Comparison of ENCODE assay signal across 22 mouse cellular contexts in the genomic region with DNA sequence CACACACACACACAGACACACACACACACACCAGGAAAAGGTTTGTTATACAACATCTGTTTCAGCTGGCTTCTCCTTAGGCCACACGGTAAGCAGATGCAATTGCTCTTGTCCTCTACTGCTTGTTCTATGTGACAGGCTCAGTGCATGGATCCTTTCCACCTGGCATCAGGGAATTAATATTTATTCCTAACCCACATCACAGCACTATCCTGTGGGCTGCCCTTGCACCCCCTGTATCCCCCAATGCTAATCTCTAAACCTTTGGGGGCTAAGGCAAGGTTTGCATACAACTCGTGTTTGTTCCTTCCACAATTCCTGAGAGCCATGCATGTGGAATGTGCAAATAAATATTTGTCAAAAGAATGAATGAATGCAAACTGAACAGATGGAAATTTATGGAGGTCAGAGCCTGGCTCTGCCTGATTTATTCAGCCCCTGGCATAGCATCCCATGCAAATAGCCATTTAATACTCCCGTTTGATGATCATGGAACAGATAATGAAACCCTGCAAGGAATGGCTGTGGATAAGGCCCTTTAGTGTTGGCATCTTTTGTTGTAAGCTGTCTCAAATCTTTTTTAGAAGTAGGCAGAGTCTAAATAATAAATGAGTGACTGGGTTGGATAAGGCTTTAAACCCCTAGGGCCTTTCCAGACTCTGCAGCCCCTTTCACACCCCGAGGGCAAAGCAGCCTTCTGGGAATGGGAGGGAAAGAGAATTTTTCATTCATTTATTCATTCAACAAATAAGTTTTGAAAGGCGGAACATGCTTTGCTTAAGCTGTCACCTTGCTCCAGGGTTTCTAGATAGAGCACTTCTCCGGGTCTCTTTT.
A peak's percentile ranks its signal among the peaks of the same experiment; 100 is the strongest.
DNase-seq lines count a peak whose midpoint lies in the region; ATAC-seq lines count a peak whose summit lies in the region.
"Had no signal": no experiment of that assay in that cellular context is flagged by ENCODE, and none has a peak within 500 bp of the region (broad histone marks: within the 10 kb centered on the region; RNA-seq: fewer than 3 reads in every experiment).

No protein-coding gene starts in this region.

- no peaks in the 10 kb centered on the region for H3K9me3 ChIP-seq in forebrain, embryonic 12.5 days
- no peaks in the 10 kb centered on the region for H3K9me3 ChIP-seq in forebrain, embryonic 16.5 days (ENCODE audit: control insufficient read depth, low read length)
- H3K9me3 ChIP-seq in midbrain, embryonic 12.5 days = no peaks in the 10 kb centered on the region
- no peaks in the 10 kb centered on the region for H3K9me3 ChIP-seq in midbrain, embryonic 10.5 days (replicated peaks)
- no peaks in the 10 kb centered on the region for H3K9me3 ChIP-seq in midbrain, embryonic 16.5 days (replicated peaks; ENCODE audit: control insufficient read depth, low read length, poor library complexity, severe bottlenecking)
- H3K9me3 ChIP-seq: embryonic facial prominence, embryonic 10.5 days; lung, embryonic 15.5 days had no signal

- ATAC-seq in forebrain, embryonic 12.5 days (ENCODE audit: low FRiP score) = 0 out of 2 replicates have a peak, but pooled peaks have one; percentile 20
- ATAC-seq in forebrain, embryonic 16.5 days = no peak; the same call in 1 of the 2 replicates
- ATAC-seq in midbrain, embryonic 12.5 days (ENCODE audit: low FRiP score, low read depth) = peak; percentile 82
- peak; percentile 81 for ATAC-seq in midbrain, embryonic 16.5 days
- ATAC-seq: forebrain, postnatal 0 days had no signal

- no peak overlapping the region for H3K9ac ChIP-seq in forebrain, embryonic 12.5 days
- H3K9ac ChIP-seq in forebrain, embryonic 16.5 days (replicated peaks; ENCODE audit: low read depth, low read length) = no peak overlapping the region
- H3K9ac ChIP-seq in midbrain, embryonic 12.5 days (replicated peaks) = no peak overlapping the region
- H3K9ac ChIP-seq in midbrain, embryonic 16.5 days (ENCODE audit: low read depth, low read length) = no peak overlapping the region
- H3K9ac ChIP-seq: forebrain, postnatal 0 days; liver, embryonic 14.5 days; lung, embryonic 15.5 days had no signal

- WGBS in forebrain, embryonic 12.5 days = 62% methylated on average over 6 of the region's 6 CpGs
- 42% methylated on average over 6 of the region's 6 CpGs for WGBS in forebrain, embryonic 16.5 days
- 34% methylated on average over 6 of the region's 6 CpGs for WGBS in midbrain, embryonic 12.5 days
- whole genome bisulfite sequencing in midbrain, embryonic 10.5 days = 68% methylated on average over 6 of the region's 6 CpGs
- WGBS in midbrain, embryonic 16.5 days = 29% methylated on average over 6 of the region's 6 CpGs

- no peaks in the 10 kb centered on the region for H3K36me3 ChIP-seq in forebrain, embryonic 12.5 days (replicated peaks)
- no peaks in the 10 kb centered on the region for H3K36me3 ChIP-seq in forebrain, embryonic 16.5 days (ENCODE audit: control insufficient read depth, insufficient read depth)
- H3K36me3 ChIP-seq in midbrain, embryonic 12.5 days = no peaks in the 10 kb centered on the region
- no peaks in the 10 kb centered on the region for H3K36me3 ChIP-seq in midbrain, embryonic 10.5 days
- H3K36me3 ChIP-seq in midbrain, embryonic 16.5 days (ENCODE audit: control insufficient read depth, insufficient read depth, low read length) = no peaks in the 10 kb centered on the region
- H3K36me3 ChIP-seq: embryonic facial prominence, embryonic 10.5 days; G1E; lung, embryonic 15.5 days had no signal

- intact Hi-C loops in heart, postnatal 14 days (cut with DNase I) = no loop called here

- no peak overlapping the region for H3K27ac ChIP-seq in forebrain, embryonic 12.5 days
- no peak overlapping the region for H3K27ac ChIP-seq in forebrain, embryonic 16.5 days (ENCODE audit: low read length)
- H3K27ac ChIP-seq in midbrain, embryonic 12.5 days (replicated peaks) = peak overlapping the region; percentile 54
- no peak overlapping the region for H3K27ac ChIP-seq in midbrain, embryonic 10.5 days (replicated peaks)
- H3K27ac ChIP-seq in midbrain, embryonic 16.5 days (ENCODE audit: low read length) = peak overlapping the region; percentile 43; the same call in 1 of the 2 replicates
- H3K27ac ChIP-seq: embryonic facial prominence, embryonic 10.5 days; liver, embryonic 14.5 days; lung, embryonic 15.5 days; macrophage had no signal

- no peak for DNase-seq in midbrain, embryonic 10.5 days (ENCODE audit: low spot score)
- no peak for DNase-seq in heart, adult 11 months
- DNase-seq in heart, postnatal 14 days = no peak
- DNase-seq in cerebellum, adult 8-10 months = no peak
- DNase-seq: adrenal gland, postnatal 14 days; cerebellum, adult 11-12 months; cerebellum, postnatal 36 days; forebrain, postnatal 0 days; gastrocnemius, postnatal 36 days; kidney, adult 9 months; kidney, postnatal 25 days; spleen, adult 18-20 months; thymus, postnatal 4 days had no signal

- H3K4me3 ChIP-seq in forebrain, embryonic 12.5 days (replicated peaks) = no peak overlapping the region
- no peak overlapping the region for H3K4me3 ChIP-seq in forebrain, embryonic 16.5 days (replicated peaks; ENCODE audit: low read length)
- H3K4me3 ChIP-seq in midbrain, embryonic 12.5 days = no peak overlapping the region
- H3K4me3 ChIP-seq in midbrain, embryonic 10.5 days = no peak overlapping the region
- no peak overlapping the region for H3K4me3 ChIP-seq in midbrain, embryonic 16.5 days (ENCODE audit: low read depth, low read length)
- H3K4me3 ChIP-seq: embryonic facial prominence, embryonic 10.5 days; lung, embryonic 15.5 days had no signal

- H3K4me2 ChIP-seq in forebrain, embryonic 12.5 days = no peak overlapping the region
- no peak overlapping the region for H3K4me2 ChIP-seq in forebrain, embryonic 16.5 days (ENCODE audit: low read length)
- no peak overlapping the region for H3K4me2 ChIP-seq in midbrain, embryonic 12.5 days (replicated peaks)
- H3K4me2 ChIP-seq in midbrain, embryonic 16.5 days (ENCODE audit: low read length) = no peak overlapping the region
- H3K4me2 ChIP-seq: lung, embryonic 15.5 days had no signal

- no peaks in the 10 kb centered on the region for H3K27me3 ChIP-seq in forebrain, embryonic 12.5 days
- H3K27me3 ChIP-seq in forebrain, embryonic 16.5 days (replicated peaks; ENCODE audit: control insufficient read depth, insufficient read depth, low read length) = no peaks in the 10 kb centered on the region
- peaks cover 56% of the 10 kb centered on the region for H3K27me3 ChIP-seq in midbrain, embryonic 12.5 days
- peaks cover 61% of the 10 kb centered on the region for H3K27me3 ChIP-seq in midbrain, embryonic 10.5 days (ENCODE audit: low read depth, poor library complexity, severe bottlenecking)
- no peaks in the 10 kb centered on the region for H3K27me3 ChIP-seq in midbrain, embryonic 16.5 days (ENCODE audit: control insufficient read depth, insufficient read depth, low read depth, low read length)
- H3K27me3 ChIP-seq: lung, embryonic 15.5 days had no signal

- peaks cover 33% of the 10 kb centered on the region; the same call in 1 of the 2 replicates for H3K4me1 ChIP-seq in forebrain, embryonic 12.5 days
- peaks cover 11% of the 10 kb centered on the region for H3K4me1 ChIP-seq in forebrain, embryonic 16.5 days (replicated peaks; ENCODE audit: control insufficient read depth, insufficient read depth, low read length)
- peaks cover 38% of the 10 kb centered on the region for H3K4me1 ChIP-seq in midbrain, embryonic 12.5 days
- H3K4me1 ChIP-seq in midbrain, embryonic 10.5 days = peaks cover 36% of the 10 kb centered on the region
- peaks cover 24% of the 10 kb centered on the region for H3K4me1 ChIP-seq in midbrain, embryonic 16.5 days (ENCODE audit: control insufficient read depth, insufficient read depth, low read length)
- H3K4me1 ChIP-seq: embryonic facial prominence, embryonic 10.5 days had no signal

Comparison
In these comparisons a context has a peak if more than half of its experiments do, and no peak if none do; other contexts are left out.
1. H3K27ac ChIP-seq: peak in midbrain, embryonic 12.5 days (single experiment) and midbrain, embryonic 16.5 days (single experiment); none in forebrain, embryonic 12.5 days (single experiment), forebrain, embryonic 16.5 days (single experiment) and midbrain, embryonic 10.5 days (single experiment).